Mouse (Mus musculus) forebrain, embryonic 12.5 days (tissue): ENCODE measurements around the gene Nr6a1. TPM values are rescaled to one million over a fixed set of nuclear protein-coding genes. Genes with fewer than 3 reads are reported as not detected.

Experiments used
- ATAC-seq: fragments of 200-750 bp; cut with Nextera tagmentation; 2 replicates; pipeline ENCODE4 v1.8.0; 2017; ENCODE audit warnings: moderate TSS enrichment; ENCODE audit not compliant: low FRiP score
- H3K27ac ChIP-seq: fragments of 300-500 bp; sonication (generic); 2 replicates; pipeline ENCODE4 v1.5.1; 2016; ENCODE audit warnings: mild to moderate bottlenecking
- H3K27me3 ChIP-seq: fragments of 300-500 bp; sonication (generic); 2 replicates; pipeline ENCODE4 v1.6.1; 2016; ENCODE audit warnings: mild to moderate bottlenecking
- H3K36me3 ChIP-seq: fragments of 300-500 bp; sonication (generic); replicated peaks from 2 replicates; pipeline ENCODE4 v1.6.1; 2016; ENCODE audit warnings: mild to moderate bottlenecking
- H3K4me1 ChIP-seq: fragments of 300-500 bp; sonication (generic); 2 replicates; pipeline ENCODE4 v1.6.1; 2016
- H3K4me2 ChIP-seq: fragments of 300-500 bp; sonication (generic); 2 replicates; pipeline ENCODE4 v1.6.1; 2016; ENCODE audit warnings: mild to moderate bottlenecking, moderate library complexity
- H3K4me3 ChIP-seq: fragments of 300-500 bp; sonication (generic); replicated peaks from 2 replicates; pipeline ENCODE4 v1.5.1; 2016; ENCODE audit warnings: mild to moderate bottlenecking
- H3K9ac ChIP-seq: fragments of 300-500 bp; sonication (generic); 2 replicates; pipeline ENCODE4 v1.6.1; 2016; ENCODE audit warnings: mild to moderate bottlenecking
- H3K9me3 ChIP-seq: fragments of 300-500 bp; sonication (generic); 2 replicates; pipeline ENCODE4 v1.6.1; 2016
- WGBS: fragments of 180-500 bp; shearing (Covaris S2); methylation state at CpG from one replicate; pipeline ENCODE4 v1.1.7; 2016; 5-methylcytosine and 5-hydroxymethylcytosine counted together
- polyA plus RNA-seq: library from polyadenylated mRNA; unstranded; fragments of >200 nt; fragmentation: Nextera tagmentation; extraction: Ambion mirVana; gene quantifications from 2 replicates; pipeline ENCODE4 v1.2.1, GENCODE M21; 2016

The Nr6a1 gene
- polyA plus RNA-seq, 1 experiment from 2014 or later = 2.7 TPM

DNA sequence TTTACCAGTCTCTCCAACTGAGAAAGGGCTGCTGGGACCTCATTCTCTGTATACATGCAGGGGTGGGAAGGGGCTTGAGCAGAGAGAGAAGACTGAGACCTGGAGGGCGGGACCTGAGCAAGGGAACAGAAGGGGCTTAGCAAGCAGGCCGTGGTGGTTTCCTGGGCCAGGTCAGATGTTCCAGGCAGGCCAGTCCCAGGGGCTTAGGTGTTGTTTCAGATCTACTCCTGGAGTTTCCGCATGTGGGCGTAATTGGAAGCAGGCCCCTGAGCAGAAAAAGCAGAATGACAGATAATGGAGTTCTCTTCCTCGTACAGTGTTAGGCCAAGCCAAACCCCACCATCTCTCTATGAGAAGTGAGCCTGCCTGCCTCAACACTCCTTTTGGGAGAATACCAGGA is 7.4 kb upstream of the Nr6a1 start:
- Histone ChIP-seq H3K9me3 (no peaks in the 10 kb centered on the region), H3K27ac (no peak overlapping the region), H3K4me3 (no peak overlapping the region), H3K4me2 (no peak overlapping the region), H3K36me3 (no peaks in the 10 kb centered on the region), H3K4me1 (peaks cover 23% of the 10 kb centered on the region), H3K9ac (no peak overlapping the region), H3K27me3 (peaks cover 35% of the 10 kb centered on the region)
- 47% methylated on average over 5 of the region's 5 CpGs for WGBS
- no peak for ATAC-seq

DNA sequence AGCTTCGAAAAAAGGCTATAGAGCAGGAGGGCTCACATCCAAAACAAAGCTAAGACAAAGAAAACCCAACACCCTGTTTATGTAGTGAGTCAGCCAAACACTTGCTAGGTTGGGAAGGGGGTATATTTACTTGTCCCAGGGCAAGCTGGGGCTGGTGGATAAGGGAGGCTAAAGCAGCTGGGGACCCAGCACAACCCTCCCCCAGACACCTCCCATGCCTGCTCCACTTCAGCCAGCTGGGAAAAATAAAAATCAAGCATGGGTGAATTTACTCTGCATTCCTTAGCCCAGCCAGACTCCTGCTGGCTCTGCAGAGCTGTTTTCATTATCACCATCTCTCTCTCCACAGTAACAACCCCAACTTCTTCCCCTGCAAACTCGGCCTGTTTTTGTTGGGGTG is 6.4 kb upstream of the Nr6a1 start:
- H3K4me2 ChIP-seq = no peak overlapping the region
- H3K27me3 ChIP-seq = peaks cover 39% of the 10 kb centered on the region
- ATAC-seq = no peak
- no peaks in the 10 kb centered on the region for H3K9me3 ChIP-seq
- H3K4me1 ChIP-seq = peaks cover 23% of the 10 kb centered on the region
- no peak overlapping the region for H3K9ac ChIP-seq
- H3K36me3 ChIP-seq = no peaks in the 10 kb centered on the region
- H3K4me3 ChIP-seq = no peak overlapping the region
- WGBS = 21% methylated on average over 2 of the region's 2 CpGs
- no peak overlapping the region for H3K27ac ChIP-seq

DNA sequence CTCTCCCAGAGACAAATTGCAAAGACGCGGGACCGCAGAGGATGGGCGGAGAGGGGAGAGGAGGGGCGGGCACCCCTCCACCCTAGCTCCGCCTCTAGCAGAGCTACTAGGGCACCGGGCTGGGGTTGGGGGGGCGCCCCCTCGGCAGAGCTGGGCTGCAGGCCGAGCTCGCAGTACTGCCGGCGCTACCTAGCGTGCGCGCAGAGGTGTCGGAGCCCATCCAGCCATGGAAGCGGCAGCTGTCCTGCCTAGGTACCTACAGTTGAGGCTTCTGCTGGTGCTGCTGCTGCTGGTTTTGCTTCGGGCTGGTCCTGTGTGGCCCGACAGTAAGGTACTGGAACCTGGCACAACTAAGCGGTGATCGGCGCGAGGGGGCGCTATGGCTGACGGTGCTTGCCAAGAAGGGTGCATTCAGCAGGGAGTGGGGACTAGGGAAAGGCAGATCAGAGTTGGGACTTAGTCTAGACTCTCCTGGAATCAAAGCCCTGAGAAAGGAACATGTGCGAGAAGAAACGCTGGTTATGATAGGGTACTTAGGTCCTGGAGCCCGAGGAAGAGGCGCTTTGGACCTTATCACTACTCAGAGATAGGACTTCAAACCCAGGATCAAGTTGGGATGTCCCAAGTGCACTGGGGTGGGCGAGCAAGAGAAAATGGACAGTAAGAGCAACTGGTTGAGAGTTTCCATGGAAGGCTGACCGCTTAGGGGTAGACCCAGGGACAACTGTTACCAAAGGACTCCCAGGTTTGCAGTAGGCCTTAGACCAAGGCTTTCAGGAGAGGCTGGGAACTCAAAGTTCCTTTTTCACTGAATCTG is 4.6 kb upstream of the Nr6a1 start, which contains the start of gene Olfml2a:
Gene Olfml2a, plus strand, starts transcription at position 128 of the 817 bp plus-strand sequence.
- WGBS = 8% methylated on average over 32 of the region's 32 CpGs
- H3K9me3 ChIP-seq = no peaks in the 10 kb centered on the region
- peak within 1 kb of the TSS; percentile 41 for H3K4me3 ChIP-seq
- H3K36me3 ChIP-seq = no peaks in the 10 kb centered on the region
- peaks cover 23% of the 10 kb centered on the region for H3K4me1 ChIP-seq
- peak within 1 kb of the TSS; percentile 5; the same call in 1 of the 2 replicates for H3K27ac ChIP-seq
- peak within 1 kb of the TSS; percentile 85 for H3K4me2 ChIP-seq
- H3K27me3 ChIP-seq = peaks cover 39% of the 10 kb centered on the region
- peak within 1 kb of the TSS; percentile 58 for H3K9ac ChIP-seq
- ATAC-seq = peak; percentile 72

DNA sequence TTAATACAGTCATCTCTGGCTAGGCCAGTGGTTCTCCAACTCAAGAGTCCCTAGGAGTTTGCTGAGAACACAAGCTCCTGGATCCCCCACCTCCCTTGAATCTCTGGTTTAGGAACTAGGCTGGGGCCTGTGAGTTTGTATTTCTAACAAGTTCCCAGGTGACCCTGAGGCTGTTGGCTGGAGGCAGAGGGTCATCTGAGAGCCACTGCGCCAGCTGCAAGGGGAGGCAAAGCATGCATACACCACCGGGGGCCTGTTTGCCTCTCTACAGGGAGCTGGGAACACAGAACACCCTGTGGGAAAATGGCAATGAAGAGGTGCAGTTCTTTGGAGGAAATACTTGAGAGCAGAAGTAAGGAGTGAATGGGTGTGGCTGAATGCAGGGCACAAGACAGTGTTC is 2.8 kb upstream of the Nr6a1 start:
- Histone ChIP-seq H3K27ac (no peak overlapping the region), H3K36me3 (no peaks in the 10 kb centered on the region), H3K4me1 (peaks cover 29% of the 10 kb centered on the region), H3K4me2 (no peak overlapping the region), H3K4me3 (no peak overlapping the region), H3K9me3 (no peaks in the 10 kb centered on the region), H3K27me3 (peaks cover 39% of the 10 kb centered on the region), H3K9ac (no peak overlapping the region)
- 68% methylated on average over 2 of the region's 2 CpGs for WGBS
- no peak for ATAC-seq

DNA sequence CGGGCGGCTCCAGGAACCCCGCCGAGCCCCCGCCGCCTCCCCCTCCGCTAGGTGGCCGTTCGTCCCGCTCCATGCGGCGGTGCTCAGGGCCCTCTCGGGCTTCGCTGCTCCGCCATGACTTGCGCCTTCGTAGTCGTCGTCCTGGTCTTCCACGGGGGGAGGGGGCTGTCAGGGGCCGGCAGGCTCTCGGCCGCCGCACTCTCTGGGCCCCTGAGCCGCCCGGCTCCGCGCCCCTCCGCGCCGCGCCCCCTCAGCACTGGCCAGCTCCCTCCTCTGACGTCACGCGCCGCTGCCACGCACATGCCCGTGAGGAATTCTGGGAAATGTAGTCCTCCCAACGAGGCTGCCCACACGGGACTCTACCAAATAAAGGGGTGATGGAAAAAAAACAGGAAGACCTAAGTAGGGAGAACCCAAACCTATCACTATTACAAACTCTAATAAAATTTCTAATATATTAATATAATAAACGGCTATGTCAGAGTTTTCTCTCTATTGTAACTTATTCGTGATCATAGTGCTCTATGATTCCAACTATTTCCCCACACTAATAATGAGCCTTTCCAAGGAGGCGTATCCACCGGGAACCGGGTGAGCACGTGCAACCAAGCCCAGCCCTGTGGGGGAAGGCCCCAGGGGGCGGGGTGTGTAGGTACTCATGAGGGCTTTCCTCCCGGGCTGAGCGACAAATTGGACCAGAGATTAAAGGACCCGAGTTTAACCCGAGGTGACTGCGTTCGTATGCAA is 1.2 kb downstream of the Nr6a1 start:
- under 1% methylated on average over 53 of the region's 53 CpGs for WGBS

DNA sequence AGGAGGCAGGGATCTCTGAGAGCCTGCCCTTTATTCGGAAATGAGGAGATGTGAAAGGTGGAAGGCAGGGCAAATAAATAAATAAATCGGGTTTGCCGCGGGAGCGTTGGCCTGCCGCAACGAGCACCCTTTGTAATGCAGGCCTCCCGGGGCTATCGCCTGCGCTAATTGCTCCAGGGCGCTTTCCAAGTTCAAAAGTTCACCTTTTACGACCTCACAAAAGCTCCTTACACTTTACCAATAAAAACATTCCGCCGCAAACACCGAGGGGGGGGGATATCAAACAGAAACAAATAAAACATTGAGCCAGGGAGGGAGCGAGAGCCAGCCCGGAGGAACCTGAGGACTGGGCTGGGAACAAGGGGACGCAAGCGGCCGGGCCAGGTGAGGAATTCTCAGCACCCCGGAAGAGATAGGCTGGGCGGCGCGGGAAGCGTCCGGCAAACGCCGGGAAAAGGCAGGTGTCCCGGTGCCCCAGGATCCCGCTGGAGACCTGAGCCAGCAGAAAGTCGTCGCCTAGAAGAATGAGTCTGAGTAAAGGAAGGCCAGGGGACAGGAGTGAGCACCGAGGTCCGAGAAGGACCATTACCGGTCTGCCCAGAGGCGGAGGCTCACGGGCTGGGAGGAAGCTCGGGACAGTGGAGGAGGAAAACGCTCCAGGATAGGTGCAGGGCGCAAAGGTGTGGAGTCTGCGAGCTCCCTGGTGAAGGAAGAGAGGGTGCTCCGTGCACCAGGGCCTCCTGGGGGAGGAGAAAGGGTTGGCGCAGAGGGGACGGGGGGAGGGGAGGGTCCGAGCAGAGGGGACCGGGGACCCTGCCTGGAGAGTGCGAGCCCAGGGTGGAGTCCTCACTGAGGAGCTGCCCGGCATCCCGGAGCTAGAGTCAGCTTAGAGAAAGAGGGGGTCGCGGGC is 2.1 kb downstream of the Nr6a1 start:
- WGBS = under 1% methylated on average over 51 of the region's 51 CpGs
- Histone ChIP-seq H3K36me3 (no peaks in the 10 kb centered on the region), H3K9ac (peak overlapping the region; percentile 76), H3K4me3 (peak overlapping the region; percentile 85), H3K9me3 (no peaks in the 10 kb centered on the region), H3K27ac (no peak overlapping the region), H3K4me1 (peaks cover 16% of the 10 kb centered on the region), H3K4me2 (peak overlapping the region; percentile 98), H3K27me3 (peaks cover 10% of the 10 kb centered on the region)
- peak; percentile 75 for ATAC-seq

More for the DNA sequence above, 1.2 kb downstream of the Nr6a1 start:
- Histone ChIP-seq H3K4me2 (peak overlapping the region; percentile 98), H3K27me3 (peaks cover 16% of the 10 kb centered on the region), H3K9me3 (no peaks in the 10 kb centered on the region), H3K36me3 (no peaks in the 10 kb centered on the region), H3K9ac (peak overlapping the region; percentile 76), H3K4me3 (peak overlapping the region; percentile 85), H3K27ac (no peak overlapping the region), H3K4me1 (peaks cover 17% of the 10 kb centered on the region)
- ATAC-seq = peak; percentile 95

DNA sequence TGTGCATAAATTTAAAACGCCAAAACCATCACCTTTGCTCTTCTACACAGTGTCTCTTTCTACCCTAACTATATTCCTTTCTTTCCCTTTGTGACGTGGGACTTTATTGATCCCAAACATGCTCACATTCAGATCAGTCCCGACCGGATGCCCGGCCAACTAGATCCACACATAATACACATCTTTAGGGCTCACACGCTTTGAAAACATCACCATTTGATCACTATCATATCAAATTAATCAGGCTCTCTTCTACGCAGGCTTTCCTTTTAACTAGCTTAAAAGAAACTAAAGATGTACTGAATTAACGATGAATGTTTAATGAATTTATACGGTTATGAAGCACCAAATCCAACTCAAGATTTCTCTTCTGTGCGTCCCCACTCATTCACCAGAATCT is 2.9 kb downstream of the Nr6a1 start:
- WGBS = 1% methylated on average over 10 of the region's 10 CpGs
- Histone ChIP-seq H3K27ac (no peak overlapping the region), H3K4me1 (peaks cover 16% of the 10 kb centered on the region), H3K4me2 (peak overlapping the region; percentile 98), H3K4me3 (peak overlapping the region; percentile 85), H3K9ac (peak overlapping the region; percentile 76; the same call in 1 of the 2 replicates), H3K9me3 (no peaks in the 10 kb centered on the region), H3K36me3 (no peaks in the 10 kb centered on the region), H3K27me3 (peaks cover 7% of the 10 kb centered on the region; the same call in 1 of the 2 replicates)
- ATAC-seq = no peak

DNA sequence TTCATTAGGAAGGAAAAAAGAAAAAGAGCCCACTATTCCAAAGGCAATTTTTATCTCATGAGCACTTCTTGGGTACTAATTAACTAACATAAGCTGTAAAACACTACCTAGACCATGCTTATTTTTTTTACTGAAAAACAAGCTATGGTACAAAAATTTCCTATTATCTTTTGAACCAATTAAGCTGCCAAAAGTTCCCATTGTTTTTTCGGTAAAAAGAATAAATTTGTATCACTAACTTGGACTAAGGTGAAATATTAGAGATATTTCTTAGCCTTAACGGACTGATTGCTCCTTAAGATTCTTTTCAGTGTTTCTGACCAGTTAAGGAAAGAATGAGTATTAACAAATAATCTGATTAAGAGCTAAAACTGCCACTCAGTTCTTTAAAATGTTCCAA is 3.6 kb downstream of the Nr6a1 start:
- 23% methylated on average over 2 of the region's 2 CpGs for WGBS
- ATAC-seq = no peak
- no peak overlapping the region for H3K4me3 ChIP-seq

DNA sequence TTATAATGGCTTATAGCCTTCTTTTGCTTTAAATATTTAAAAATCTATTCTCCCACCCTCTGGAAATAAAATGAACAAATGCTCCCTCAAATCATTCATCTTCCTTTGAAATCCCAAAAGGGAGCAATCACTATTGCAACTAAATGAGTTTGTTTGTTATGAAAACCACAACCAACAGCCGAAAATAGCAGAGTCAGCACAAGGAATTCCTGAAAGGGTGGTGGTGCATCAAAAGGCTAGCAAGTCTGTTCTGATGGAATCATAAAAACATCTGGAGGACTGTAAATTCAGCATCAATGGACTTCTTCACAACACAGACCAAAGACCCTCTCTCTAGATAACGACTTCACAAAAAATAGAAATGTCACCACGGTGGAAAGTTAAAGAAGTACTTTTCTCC is 4.0 kb downstream of the Nr6a1 start:
- 14% methylated on average over 3 of the region's 3 CpGs for WGBS
- no peak for ATAC-seq
- H3K9me3 ChIP-seq = no peaks in the 10 kb centered on the region
- no peak overlapping the region for H3K9ac ChIP-seq
- no peak overlapping the region for H3K4me3 ChIP-seq
- no peaks in the 10 kb centered on the region for H3K36me3 ChIP-seq
- H3K27ac ChIP-seq = no peak overlapping the region
- peaks cover 3% of the 10 kb centered on the region; the same call in 1 of the 2 replicates for H3K27me3 ChIP-seq
- H3K4me2 ChIP-seq = no peak overlapping the region
- peaks cover 16% of the 10 kb centered on the region for H3K4me1 ChIP-seq

More for the DNA sequence above, 3.6 kb downstream of the Nr6a1 start:
- no peak overlapping the region for H3K4me2 ChIP-seq
- H3K27ac ChIP-seq = no peak overlapping the region
- H3K9ac ChIP-seq = no peak overlapping the region
- no peaks in the 10 kb centered on the region for H3K9me3 ChIP-seq
- H3K27me3 ChIP-seq = peaks cover 3% of the 10 kb centered on the region; the same call in 1 of the 2 replicates
- H3K36me3 ChIP-seq = no peaks in the 10 kb centered on the region
- H3K4me1 ChIP-seq = peaks cover 16% of the 10 kb centered on the region

DNA sequence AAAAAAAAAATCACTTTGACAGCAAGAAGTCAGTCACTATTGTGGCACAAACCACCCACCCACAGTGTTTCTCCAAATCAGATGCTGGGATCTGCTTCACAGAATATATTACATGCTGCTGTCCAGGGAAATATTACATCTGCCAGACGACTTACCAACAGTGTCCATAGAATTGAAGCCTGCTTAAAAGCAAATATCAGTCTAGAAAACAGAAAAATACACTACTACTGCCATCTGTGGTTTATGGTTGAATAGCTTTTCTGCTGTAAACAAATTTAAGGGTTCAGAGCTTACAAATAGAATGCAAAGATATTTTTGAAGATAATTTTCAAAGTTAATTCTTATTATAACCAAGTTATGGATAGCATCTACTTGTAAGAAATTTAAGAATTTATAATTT is 6.1 kb downstream of the Nr6a1 start:
- Histone ChIP-seq H3K4me3 (no peak overlapping the region), H3K27ac (no peak overlapping the region), H3K27me3 (peaks cover 3% of the 10 kb centered on the region; the same call in 1 of the 2 replicates), H3K9me3 (no peaks in the 10 kb centered on the region), H3K9ac (no peak overlapping the region), H3K4me2 (no peak overlapping the region), H3K4me1 (peaks cover 13% of the 10 kb centered on the region), H3K36me3 (no peaks in the 10 kb centered on the region)
- WGBS = 14% methylated on average over 1 of the region's 1 CpGs
- no peak for ATAC-seq

DNA sequence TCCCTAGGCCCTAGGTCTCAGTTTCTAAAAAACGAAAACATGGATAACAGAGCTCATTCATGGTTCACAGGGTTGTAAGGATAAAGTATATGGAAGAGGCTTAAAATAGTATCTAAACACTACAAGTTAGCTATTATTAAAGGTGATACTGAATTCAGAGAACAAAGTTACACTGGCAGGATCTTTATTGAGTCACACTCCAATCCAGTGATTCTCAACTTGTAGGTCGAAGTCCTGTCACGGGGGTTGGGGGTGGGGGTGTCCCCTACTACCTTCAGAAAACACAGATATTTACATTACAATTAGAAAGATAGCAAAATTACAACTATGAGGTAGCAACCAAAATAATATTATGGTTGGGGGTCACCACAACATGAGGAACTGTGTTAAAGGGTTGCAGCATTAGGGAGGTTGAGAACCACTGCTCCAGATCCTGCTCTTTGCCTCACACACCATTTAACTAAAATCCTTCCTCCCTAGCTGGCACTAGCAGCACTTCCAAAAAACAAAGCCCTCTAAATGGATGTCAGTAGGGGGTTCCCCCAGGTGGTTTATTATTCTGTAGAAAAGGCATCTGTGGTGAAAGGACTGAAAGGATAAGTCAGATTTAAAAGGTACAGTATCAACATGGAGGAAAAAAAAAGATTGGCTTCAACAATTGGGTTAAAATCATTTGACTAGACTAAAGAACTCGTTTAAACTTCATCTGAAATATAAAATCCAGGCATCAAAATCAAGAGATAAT is 10.4 kb downstream of the Nr6a1 start:
- no peaks in the 10 kb centered on the region for H3K9me3 ChIP-seq
- H3K4me2 ChIP-seq = no peak overlapping the region
- no peak for ATAC-seq
- no peak overlapping the region for H3K27ac ChIP-seq
- peaks cover 8% of the 10 kb centered on the region for H3K4me1 ChIP-seq
- no peaks in the 10 kb centered on the region for H3K36me3 ChIP-seq
- H3K27me3 ChIP-seq = no peaks in the 10 kb centered on the region
- 14% methylated on average over 4 of the region's 4 CpGs for WGBS
- no peak overlapping the region for H3K4me3 ChIP-seq
- H3K9ac ChIP-seq = no peak overlapping the region
